Mouse (Mus musculus): Measurements from ENCODE around the gene Kcna7. TPM values are rescaled to one million over a fixed set of nuclear protein-coding genes. Genes with fewer than 3 reads are reported as not detected.
"Not testable (repeated sequence)": the region's sequence is repeated elsewhere in the genome, so short reads cannot be mapped to it uniquely, and the experiment has no call there.

The Kcna7 gene
- 10 to 100 TPM; 78.3 to 85.9 TPM for total RNA-seq (2021)
- long read RNA-seq, experiment 1, transcript Kcna7-201 (2 exons, 2,182 nt), result major isoform, 6 of 6 reads
- long read RNA-seq, experiment 1, partial matches to known transcripts, result 0 of 6 reads
- long read RNA-seq, experiment 1, other reads (novel, unspliced or antisense), result 0 of 6 reads
- long read RNA-seq, experiment 2, transcript Kcna7-201 (2 exons, 2,182 nt), result major isoform, 5 of 54 reads
- long read RNA-seq, experiment 2, partial matches to known transcripts, result 0 of 54 reads
- long read RNA-seq, experiment 2, other reads (novel, unspliced or antisense), result 49 of 54 reads

- intact Hi-C loops (cut with DNase I), result loop anchor here (1.0 kb wide), 1 partner anchor 33 kb away; the partner anchor contains the start of gene Ruvbl2
- peak; percentile 74 to 80 for DNase-seq
Measured at GRCm38 (mm10) chr7:45405091-45406075, at the start of gene Kcna7. TSS of gene Kcna7 (plus strand) at chr7:45405653.

- DNase-seq, result no peak
- intact Hi-C loops (cut with DNase I), result no loop called here
Measured at GRCm38 (mm10) chr7:45356087-45356486, 49.4 kb upstream of the Kcna7 start.

- DNase-seq; intact Hi-C loops (cut with DNase I): not testable (repeated sequence)
Measured at GRCm38 (mm10) chr7:45359081-45359480, 46.4 kb upstream of the Kcna7 start.

- intact Hi-C loops (cut with DNase I), result no loop called here
Measured at GRCm38 (mm10) chr7:45360404-45361125, 44.9 kb upstream of the Kcna7 start.

GRCm38 (mm10) chr7:45361243-45361804, 44.1 kb upstream of the Kcna7 start:
- peak in 1 of 2 experiments; percentile 42 for DNase-seq
- intact Hi-C loops (cut with DNase I), result no loop called here

More at GRCm38 (mm10) chr7:45360404-45361125, 44.9 kb upstream of the Kcna7 start:
- DNase-seq, result no peak

GRCm38 (mm10) chr7:45362801-45363200, 42.7 kb upstream of the Kcna7 start:
- DNase-seq, result no peak
- intact Hi-C loops (cut with DNase I), result no loop called here

GRCm38 (mm10) chr7:45363983-45364382, 41.5 kb upstream of the Kcna7 start:
- DNase-seq, result no peak
- intact Hi-C loops (cut with DNase I), result no loop called here

GRCm38 (mm10) chr7:45365742-45366651, 39.5 kb upstream of the Kcna7 start:
- DNase-seq, result peak; percentile 44
- intact Hi-C loops (cut with DNase I), result no loop called here

GRCm38 (mm10) chr7:45366652-45367019, 38.8 kb upstream of the Kcna7 start, which contains the start of gene Ppfia3:
TSS of gene Ppfia3 (minus strand) at chr7:45367019.
- intact Hi-C loops (cut with DNase I), result no loop called here
- no peak for DNase-seq

GRCm38 (mm10) chr7:45367020-45367880, 38.2 kb upstream of the Kcna7 start:
- DNase-seq, result peak; percentile 96 to 97
- intact Hi-C loops (cut with DNase I), result no loop called here

- DNase-seq, result no peak
- intact Hi-C loops (cut with DNase I), result no loop called here
Measured at GRCm38 (mm10) chr7:45368178-45368577, 37.3 kb upstream of the Kcna7 start.

- intact Hi-C loops (cut with DNase I), result no loop called here
- no peak for DNase-seq
Measured at GRCm38 (mm10) chr7:45369022-45369745, 36.3 kb upstream of the Kcna7 start.

GRCm38 (mm10) chr7:45369836-45370474, 35.5 kb upstream of the Kcna7 start:
- intact Hi-C loops (cut with DNase I), result no loop called here
- DNase-seq, result no peak

GRCm38 (mm10) chr7:45370475-45371311, 34.8 kb upstream of the Kcna7 start, which contains the start of gene Lin7b:
TSS of gene Lin7b (minus strand) at chr7:45370583.
- DNase-seq, result peak; percentile 75 to 78
- intact Hi-C loops (cut with DNase I), result no loop called here

GRCm38 (mm10) chr7:45372371-45372770, 33.1 kb upstream of the Kcna7 start:
- no peak for DNase-seq
- intact Hi-C loops (cut with DNase I), result no loop called here

GRCm38 (mm10) chr7:45374620-45375019, 30.8 kb upstream of the Kcna7 start:
- intact Hi-C loops (cut with DNase I), result no loop called here
- no peak for DNase-seq

All from gastrocnemius, postnatal 36 days (tissue).